Mouse (Mus musculus): ENCODE measurements around the gene Pik3cg. TPM values are rescaled to one million over a fixed set of nuclear protein-coding genes. Genes with fewer than 3 reads are reported as not detected.

Pik3cg gene
- polyA plus RNA-seq, 1 experiment from 2014 or later: 1.4 TPM

GRCm38 (mm10) chr12:32236450-32236849 lies 28.0 kb upstream of the Pik3cg start:
- Histone ChIP-seq H3K9ac (ENCODE audit: low read length) (no peak overlapping the region), H3K4me1 (replicated peaks; ENCODE audit: control insufficient read depth, insufficient read depth, low read length) (no peaks in the 10 kb centered on the region), H3K4me3 (ENCODE audit: low read depth, low read length) (no peak overlapping the region), H3K27me3 (ENCODE audit: control insufficient read depth, insufficient read depth, low read length) (no peaks in the 10 kb centered on the region), H3K9me3 (ENCODE audit: control insufficient read depth, low read length) (no peaks in the 10 kb centered on the region), H3K27ac (ENCODE audit: low read depth, low read length) (no peak overlapping the region), H3K36me3 (ENCODE audit: control insufficient read depth, insufficient read depth, low read length) (no peaks in the 10 kb centered on the region), H3K4me2 (ENCODE audit: low read depth, low read length, severe bottlenecking) (no peak overlapping the region)
- ATAC-seq (replicated peaks; ENCODE audit: low FRiP score): no peak
- DNase-seq (ENCODE audit: low spot score): no peak
- WGBS: 85% methylated on average over 3 of the region's 3 CpGs

GRCm38 (mm10) chr12:32233871-32234270 lies 25.4 kb upstream of the Pik3cg start:
- no peaks in the 10 kb centered on the region for H3K36me3 ChIP-seq (ENCODE audit: control insufficient read depth, insufficient read depth, low read length)
- 79% methylated on average over 4 of the region's 4 CpGs for WGBS

GRCm38 (mm10) chr12:32231398-32231797 lies 22.9 kb upstream of the Pik3cg start:
- H3K4me1 ChIP-seq (replicated peaks; ENCODE audit: control insufficient read depth, insufficient read depth, low read length): peaks cover 5% of the 10 kb centered on the region
- no peak for DNase-seq (ENCODE audit: low spot score)

More at GRCm38 (mm10) chr12:32233871-32234270, 25.4 kb upstream of the Pik3cg start:
- H3K27ac ChIP-seq (ENCODE audit: low read depth, low read length): no peak overlapping the region
- DNase-seq (ENCODE audit: low spot score) (no peak), ATAC-seq (replicated peaks; ENCODE audit: low FRiP score) (no peak)
- no peaks in the 10 kb centered on the region for H3K27me3 ChIP-seq (ENCODE audit: control insufficient read depth, insufficient read depth, low read length)
- H3K4me3 ChIP-seq (ENCODE audit: low read depth, low read length): no peak overlapping the region
- H3K9me3 ChIP-seq (ENCODE audit: control insufficient read depth, low read length): no peaks in the 10 kb centered on the region
- peaks cover 5% of the 10 kb centered on the region for H3K4me1 ChIP-seq (replicated peaks; ENCODE audit: control insufficient read depth, insufficient read depth, low read length)
- H3K4me2 ChIP-seq (ENCODE audit: low read depth, low read length, severe bottlenecking): no peak overlapping the region
- H3K9ac ChIP-seq (ENCODE audit: low read length): no peak overlapping the region

GRCm38 (mm10) chr12:32223629-32224028 lies 15.2 kb upstream of the Pik3cg start:
- Histone ChIP-seq H3K4me3 (ENCODE audit: low read depth, low read length) (no peak overlapping the region), H3K9ac (ENCODE audit: low read length) (no peak overlapping the region), H3K27me3 (ENCODE audit: control insufficient read depth, insufficient read depth, low read length) (no peaks in the 10 kb centered on the region), H3K4me2 (ENCODE audit: low read depth, low read length, severe bottlenecking) (no peak overlapping the region), H3K9me3 (ENCODE audit: control insufficient read depth, low read length) (no peaks in the 10 kb centered on the region), H3K27ac (ENCODE audit: low read depth, low read length) (no peak overlapping the region), H3K36me3 (ENCODE audit: control insufficient read depth, insufficient read depth, low read length) (no peaks in the 10 kb centered on the region), H3K4me1 (replicated peaks; ENCODE audit: control insufficient read depth, insufficient read depth, low read length) (no peaks in the 10 kb centered on the region)
- DNase-seq (ENCODE audit: low spot score) (no peak), ATAC-seq (replicated peaks; ENCODE audit: low FRiP score) (no peak)
- WGBS: 93% methylated on average over 1 of the region's 1 CpGs

More at GRCm38 (mm10) chr12:32231398-32231797, 22.9 kb upstream of the Pik3cg start:
- no peaks in the 10 kb centered on the region for H3K36me3 ChIP-seq (ENCODE audit: control insufficient read depth, insufficient read depth, low read length)
- ATAC-seq (replicated peaks; ENCODE audit: low FRiP score): no peak
- no peak overlapping the region for H3K4me3 ChIP-seq (ENCODE audit: low read depth, low read length)
- no peak overlapping the region for H3K27ac ChIP-seq (ENCODE audit: low read depth, low read length)
- H3K4me2 ChIP-seq (ENCODE audit: low read depth, low read length, severe bottlenecking): no peak overlapping the region
- 94% methylated on average over 1 of the region's 1 CpGs for WGBS
- no peak overlapping the region for H3K9ac ChIP-seq (ENCODE audit: low read length)
- no peaks in the 10 kb centered on the region for H3K9me3 ChIP-seq (ENCODE audit: control insufficient read depth, low read length)
- H3K27me3 ChIP-seq (ENCODE audit: control insufficient read depth, insufficient read depth, low read length): no peaks in the 10 kb centered on the region

- ATAC-seq (replicated peaks; ENCODE audit: low FRiP score) (no peak), DNase-seq (ENCODE audit: low spot score) (no peak)
- no peak overlapping the region for H3K9ac ChIP-seq (ENCODE audit: low read length)
- no peaks in the 10 kb centered on the region for H3K4me1 ChIP-seq (replicated peaks; ENCODE audit: control insufficient read depth, insufficient read depth, low read length)
- no peaks in the 10 kb centered on the region for H3K9me3 ChIP-seq (ENCODE audit: control insufficient read depth, low read length)
- WGBS: 90% methylated on average over 7 of the region's 7 CpGs
- no peaks in the 10 kb centered on the region for H3K27me3 ChIP-seq (ENCODE audit: control insufficient read depth, insufficient read depth, low read length)
- H3K27ac ChIP-seq (ENCODE audit: low read depth, low read length): no peak overlapping the region
- no peaks in the 10 kb centered on the region for H3K36me3 ChIP-seq (ENCODE audit: control insufficient read depth, insufficient read depth, low read length)
- no peak overlapping the region for H3K4me2 ChIP-seq (ENCODE audit: low read depth, low read length, severe bottlenecking)
- no peak overlapping the region for H3K4me3 ChIP-seq (ENCODE audit: low read depth, low read length)
Observed at GRCm38 (mm10) chr12:32222758-32223385, 14.4 kb upstream of the Pik3cg start.

- Histone ChIP-seq H3K4me3 (ENCODE audit: low read depth, low read length) (no peak overlapping the region), H3K4me1 (replicated peaks; ENCODE audit: control insufficient read depth, insufficient read depth, low read length) (no peaks in the 10 kb centered on the region)
- ATAC-seq (replicated peaks; ENCODE audit: low FRiP score): no peak
Observed at GRCm38 (mm10) chr12:32220387-32220786, 11.9 kb upstream of the Pik3cg start.

GRCm38 (mm10) chr12:32215143-32215542 lies 6.7 kb upstream of the Pik3cg start:
- Histone ChIP-seq H3K27me3 (ENCODE audit: control insufficient read depth, insufficient read depth, low read length) (no peaks in the 10 kb centered on the region), H3K36me3 (ENCODE audit: control insufficient read depth, insufficient read depth, low read length) (no peaks in the 10 kb centered on the region), H3K9ac (ENCODE audit: low read length) (no peak overlapping the region), H3K27ac (ENCODE audit: low read depth, low read length) (no peak overlapping the region), H3K9me3 (ENCODE audit: control insufficient read depth, low read length) (no peaks in the 10 kb centered on the region), H3K4me3 (ENCODE audit: low read depth, low read length) (no peak overlapping the region), H3K4me1 (replicated peaks; ENCODE audit: control insufficient read depth, insufficient read depth, low read length) (no peaks in the 10 kb centered on the region), H3K4me2 (ENCODE audit: low read depth, low read length, severe bottlenecking) (no peak overlapping the region)
- ATAC-seq (replicated peaks; ENCODE audit: low FRiP score) (no peak), DNase-seq (ENCODE audit: low spot score) (no peak)
- 87% methylated on average over 6 of the region's 6 CpGs for WGBS

More at GRCm38 (mm10) chr12:32220387-32220786, 11.9 kb upstream of the Pik3cg start:
- no peak for DNase-seq (ENCODE audit: low spot score)
- 86% methylated on average over 1 of the region's 1 CpGs for WGBS
- no peak overlapping the region for H3K4me2 ChIP-seq (ENCODE audit: low read depth, low read length, severe bottlenecking)
- no peak overlapping the region for H3K27ac ChIP-seq (ENCODE audit: low read depth, low read length)
- H3K36me3 ChIP-seq (ENCODE audit: control insufficient read depth, insufficient read depth, low read length): no peaks in the 10 kb centered on the region
- no peaks in the 10 kb centered on the region for H3K9me3 ChIP-seq (ENCODE audit: control insufficient read depth, low read length)
- H3K27me3 ChIP-seq (ENCODE audit: control insufficient read depth, insufficient read depth, low read length): no peaks in the 10 kb centered on the region
- no peak overlapping the region for H3K9ac ChIP-seq (ENCODE audit: low read length)

- 88% methylated on average over 5 of the region's 5 CpGs for WGBS
- no peaks in the 10 kb centered on the region for H3K36me3 ChIP-seq (ENCODE audit: control insufficient read depth, insufficient read depth, low read length)
- no peaks in the 10 kb centered on the region for H3K4me1 ChIP-seq (replicated peaks; ENCODE audit: control insufficient read depth, insufficient read depth, low read length)
- DNase-seq (ENCODE audit: low spot score) (no peak), ATAC-seq (replicated peaks; ENCODE audit: low FRiP score) (no peak)
- H3K9me3 ChIP-seq (ENCODE audit: control insufficient read depth, low read length): no peaks in the 10 kb centered on the region
- H3K4me3 ChIP-seq (ENCODE audit: low read depth, low read length): no peak overlapping the region
- no peaks in the 10 kb centered on the region for H3K27me3 ChIP-seq (ENCODE audit: control insufficient read depth, insufficient read depth, low read length)
- no peak overlapping the region for H3K9ac ChIP-seq (ENCODE audit: low read length)
- H3K4me2 ChIP-seq (ENCODE audit: low read depth, low read length, severe bottlenecking): no peak overlapping the region
- H3K27ac ChIP-seq (ENCODE audit: low read depth, low read length): no peak overlapping the region
Observed at GRCm38 (mm10) chr12:32212702-32213101, 4.2 kb upstream of the Pik3cg start.

- no peak overlapping the region for H3K9ac ChIP-seq (ENCODE audit: low read length)
- H3K4me3 ChIP-seq (ENCODE audit: low read depth, low read length): no peak overlapping the region
- no peak overlapping the region for H3K27ac ChIP-seq (ENCODE audit: low read depth, low read length)
- H3K9me3 ChIP-seq (ENCODE audit: control insufficient read depth, low read length): no peaks in the 10 kb centered on the region
- no peaks in the 10 kb centered on the region for H3K36me3 ChIP-seq (ENCODE audit: control insufficient read depth, insufficient read depth, low read length)
- DNase-seq (ENCODE audit: low spot score) (no peak), ATAC-seq (replicated peaks; ENCODE audit: low FRiP score) (no peak)
- no peaks in the 10 kb centered on the region for H3K4me1 ChIP-seq (replicated peaks; ENCODE audit: control insufficient read depth, insufficient read depth, low read length)
- H3K27me3 ChIP-seq (ENCODE audit: control insufficient read depth, insufficient read depth, low read length): no peaks in the 10 kb centered on the region
- no peak overlapping the region for H3K4me2 ChIP-seq (ENCODE audit: low read depth, low read length, severe bottlenecking)
- 92% methylated on average over 5 of the region's 5 CpGs for WGBS
Observed at GRCm38 (mm10) chr12:32212156-32212555, 3.7 kb upstream of the Pik3cg start.
